Mouse (Mus musculus) heart, embryonic 12.5 days (tissue): ENCODE measurements around the gene Atg4d. TPM values are rescaled to one million over a fixed set of nuclear protein-coding genes. Genes with fewer than 3 reads are reported as not detected.
A peak's percentile ranks its signal among the peaks of the same experiment; 100 is the strongest.
"Not testable (repeated sequence)": the region's sequence is repeated elsewhere in the genome, so short reads cannot be mapped to it uniquely, and the experiment has no call there.

Experiments used
- ATAC-seq: fragments of 200-750 bp; cut with Nextera tagmentation; 2 replicates; pipeline ENCODE4 v1.8.0; 2017; ENCODE audit warnings: moderate TSS enrichment, moderate library complexity; ENCODE audit not compliant: insufficient number of reproducible peaks, low FRiP score
- H3K27ac ChIP-seq: fragments of 300-500 bp; sonication (generic); 2 replicates; pipeline ENCODE4 v1.5.1; 2016; ENCODE audit warnings: mild to moderate bottlenecking, moderate library complexity; ENCODE audit not compliant: poor library complexity, severe bottlenecking
- H3K27me3 ChIP-seq: fragments of 300-500 bp; sonication (generic); replicated peaks from 2 replicates; pipeline ENCODE4 v1.6.1; 2016; ENCODE audit warnings: mild to moderate bottlenecking, moderate library complexity
- H3K36me3 ChIP-seq: fragments of 300-500 bp; sonication (generic); 2 replicates; pipeline ENCODE4 v1.6.1; 2016; ENCODE audit warnings: mild to moderate bottlenecking, moderate library complexity
- H3K4me1 ChIP-seq: fragments of 300-500 bp; sonication (generic); replicated peaks from 2 replicates; pipeline ENCODE4 v1.6.1; 2016; ENCODE audit warnings: mild to moderate bottlenecking
- H3K4me2 ChIP-seq: fragments of 300-500 bp; sonication (generic); 2 replicates; pipeline ENCODE4 v1.6.1; 2016; ENCODE audit warnings: mild to moderate bottlenecking, moderate library complexity
- H3K4me3 ChIP-seq: fragments of 300-500 bp; sonication (generic); 2 replicates; pipeline ENCODE4 v1.5.1; 2016; ENCODE audit warnings: mild to moderate bottlenecking
- H3K9ac ChIP-seq: fragments of 300-500 bp; sonication (generic); 2 replicates; pipeline ENCODE4 v1.6.1; 2016; ENCODE audit warnings: mild to moderate bottlenecking, moderate library complexity
- H3K9me3 ChIP-seq: fragments of 300-500 bp; sonication (generic); replicated peaks from 2 replicates; pipeline ENCODE4 v1.6.1; 2016; ENCODE audit warnings: mild to moderate bottlenecking, moderate library complexity
- WGBS: fragments of 180-500 bp; shearing (Covaris S2); methylation state at CpG from one replicate; pipeline ENCODE4 v1.1.7; 2016; 5-methylcytosine and 5-hydroxymethylcytosine counted together
- polyA plus RNA-seq: library from polyadenylated mRNA; unstranded; fragments of >200 nt; fragmentation: Nextera tagmentation; extraction: Ambion mirVana; gene quantifications from 2 replicates; pipeline ENCODE4 v1.2.1, GENCODE M21; 2016

Atg4d gene
- polyA plus RNA-seq, 1 experiment from 2014 or later: 47.8 TPM

DNA sequence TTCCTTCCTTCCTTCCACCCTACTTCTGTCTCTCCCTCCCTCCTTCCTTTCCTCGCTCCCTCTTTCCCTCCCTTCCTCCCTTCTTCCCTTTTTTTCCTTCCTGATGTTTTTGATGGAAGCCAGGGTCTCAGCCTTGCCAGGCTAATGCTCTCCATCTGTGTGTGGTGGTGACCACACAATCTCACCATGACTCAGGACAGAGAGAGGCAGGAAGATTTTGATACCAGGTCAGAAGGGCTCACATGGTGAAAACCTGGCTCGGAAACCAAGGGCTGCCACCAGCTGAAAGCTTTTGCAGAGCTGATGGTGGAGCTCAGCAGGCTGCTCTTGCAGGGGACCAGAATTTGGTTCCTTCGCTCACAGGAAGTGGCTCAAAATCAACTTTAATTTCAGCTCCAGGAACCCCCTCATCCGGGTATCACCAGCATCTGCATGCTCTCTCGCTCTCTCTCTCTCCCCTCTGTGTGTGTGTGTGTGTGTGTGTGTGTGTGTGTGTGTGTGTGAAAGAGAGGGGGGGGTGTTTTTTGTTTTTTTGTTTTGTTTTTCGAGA, 4.5 kb upstream of the Atg4d start:
- 74% methylated on average over 6 of the region's 6 CpGs for WGBS

DNA sequence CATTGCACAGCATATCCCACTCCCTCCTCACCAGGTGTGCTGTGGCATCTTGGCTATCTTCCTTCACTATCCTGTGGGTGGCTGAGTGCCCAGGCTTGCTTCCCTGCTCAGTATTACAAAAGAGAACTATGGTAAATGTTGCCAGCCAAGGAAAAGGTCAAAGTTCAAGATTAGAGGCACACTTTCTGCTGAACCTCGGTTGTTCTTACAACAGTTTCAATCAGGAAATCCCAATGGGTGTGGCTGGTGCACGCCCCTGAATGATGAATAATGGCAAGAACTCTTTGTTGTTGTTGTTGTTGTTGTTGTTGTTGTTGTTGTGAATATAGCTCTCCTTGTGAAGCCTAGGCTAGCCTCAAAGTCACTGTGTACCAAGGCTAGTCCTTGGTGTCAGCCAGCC, 3.3 kb upstream of the Atg4d start:
- 0 out of 2 replicates have a peak, but pooled peaks cover 5% of the 10 kb centered on the region for H3K27me3 ChIP-seq
- peaks cover 2% of the 10 kb centered on the region; the same call in 1 of the 2 replicates for H3K36me3 ChIP-seq
- no peak overlapping the region for H3K4me2 ChIP-seq
- no peak overlapping the region for H3K9ac ChIP-seq
- no peaks in the 10 kb centered on the region for H3K9me3 ChIP-seq
- no peak for ATAC-seq
- peaks cover 18% of the 10 kb centered on the region for H3K4me1 ChIP-seq
- WGBS: 50% methylated on average over 2 of the region's 2 CpGs
- no peak overlapping the region for H3K4me3 ChIP-seq
- H3K27ac ChIP-seq: no peak overlapping the region

More for the DNA sequence above, 4.5 kb upstream of the Atg4d start:
- Histone ChIP-seq H3K9ac (no peak overlapping the region), H3K9me3 (no peaks in the 10 kb centered on the region), H3K4me2 (no peak overlapping the region), H3K4me1 (peaks cover 6% of the 10 kb centered on the region), H3K4me3 (no peak overlapping the region), H3K27me3 (0 out of 2 replicates have a peak, but pooled peaks cover 5% of the 10 kb centered on the region), H3K36me3 (no peaks in the 10 kb centered on the region), H3K27ac (no peak overlapping the region)
- ATAC-seq: no peak

DNA sequence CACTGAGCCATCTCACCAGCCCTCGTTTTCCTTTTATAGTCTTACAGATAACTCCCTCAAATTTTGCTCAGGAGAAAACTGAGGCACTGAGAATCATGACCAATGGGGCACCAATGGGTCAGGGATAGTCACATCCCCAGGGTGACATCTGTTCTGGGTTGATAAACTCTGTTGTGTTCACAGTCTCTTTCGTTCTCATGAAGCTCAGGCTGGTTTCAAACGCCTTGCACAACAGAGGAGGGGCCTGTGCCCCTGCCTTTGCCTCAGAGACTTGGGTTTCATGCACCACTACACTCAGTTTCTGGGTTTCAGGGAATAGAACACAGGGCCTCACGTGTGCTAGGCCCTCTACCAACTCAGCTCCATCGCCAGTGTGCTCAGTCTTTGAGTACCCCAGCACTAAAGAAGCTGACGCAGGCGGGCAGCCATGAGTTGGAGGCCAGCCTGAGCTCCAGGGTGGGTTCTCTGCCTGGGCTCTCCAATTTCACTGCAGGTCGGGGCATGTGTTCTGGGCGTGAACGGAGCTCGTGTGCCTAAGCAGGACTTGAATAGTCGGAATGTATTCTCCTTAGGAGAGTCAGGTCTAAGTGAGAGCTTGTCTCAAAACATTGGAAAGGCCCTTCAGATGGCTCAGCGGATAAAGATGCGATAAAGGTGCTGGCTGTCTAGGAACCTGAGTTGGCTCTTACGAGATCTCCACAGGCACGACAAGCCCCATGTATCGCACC, 657 bp upstream of the Atg4d start:
- H3K9me3 ChIP-seq: no peaks in the 10 kb centered on the region
- peak overlapping the region; percentile 74 for H3K27ac ChIP-seq
- H3K36me3 ChIP-seq: peaks cover 26% of the 10 kb centered on the region
- WGBS: 15% methylated on average over 17 of the region's 17 CpGs
- H3K4me1 ChIP-seq: peaks cover 25% of the 10 kb centered on the region
- H3K4me2 ChIP-seq: peak overlapping the region; percentile 85
- H3K27me3 ChIP-seq: 0 out of 2 replicates have a peak, but pooled peaks cover 5% of the 10 kb centered on the region
- H3K4me3 ChIP-seq: peak overlapping the region; percentile 70
- peak; percentile 40; the same call in 1 of the 2 replicates for ATAC-seq
- H3K9ac ChIP-seq: peak overlapping the region; percentile 34; the same call in 1 of the 2 replicates

DNA sequence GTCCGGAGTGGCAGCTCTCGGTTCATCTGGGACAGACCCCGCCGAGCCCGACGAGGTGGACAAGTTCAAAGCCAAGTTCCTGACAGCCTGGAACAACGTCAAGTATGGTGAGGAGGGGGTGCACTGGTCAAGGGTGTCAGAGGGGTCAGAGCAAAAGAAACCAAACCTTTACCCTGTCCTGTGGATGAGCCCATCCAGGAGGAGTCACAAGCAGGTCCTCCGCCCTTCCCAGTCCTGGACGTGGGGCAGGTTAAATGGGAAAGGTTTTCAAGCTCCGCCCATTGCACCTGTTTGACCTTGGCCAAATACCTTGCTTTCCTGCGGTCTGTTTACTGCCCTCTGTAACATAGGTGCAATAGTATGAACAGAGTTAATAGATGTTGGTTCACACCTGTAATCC, 518 bp downstream of the Atg4d start:
- H3K9ac ChIP-seq: peak overlapping the region; percentile 91
- H3K9me3 ChIP-seq: no peaks in the 10 kb centered on the region
- peak; percentile 19 for ATAC-seq
- H3K4me3 ChIP-seq: peak overlapping the region; percentile 70
- peaks cover 37% of the 10 kb centered on the region for H3K36me3 ChIP-seq
- H3K27me3 ChIP-seq: no peaks in the 10 kb centered on the region
- WGBS: 6% methylated on average over 11 of the region's 11 CpGs
- peaks cover 25% of the 10 kb centered on the region for H3K4me1 ChIP-seq
- H3K27ac ChIP-seq: peak overlapping the region; percentile 10; the same call in 1 of the 2 replicates
- H3K4me2 ChIP-seq: peak overlapping the region; percentile 85

DNA sequence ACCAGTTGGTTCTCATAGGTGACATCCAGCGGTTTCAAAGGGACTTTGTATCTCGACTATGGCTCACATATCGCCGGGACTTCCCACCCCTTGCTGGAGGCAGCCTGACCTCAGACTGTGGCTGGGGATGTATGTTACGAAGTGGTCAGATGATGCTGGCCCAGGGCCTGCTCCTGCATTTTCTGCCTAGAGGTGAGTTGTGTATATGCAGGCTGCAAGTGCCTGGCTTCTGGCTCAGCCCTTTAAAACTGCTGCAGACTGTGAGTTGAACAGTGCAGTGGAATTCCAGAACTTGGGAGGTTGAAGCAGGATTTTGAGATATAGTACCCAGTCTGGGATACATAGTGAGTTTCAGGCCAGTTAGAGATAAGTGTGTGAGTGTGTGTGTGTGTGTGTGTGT, 1.8 kb downstream of the Atg4d start:
- H3K4me3 ChIP-seq: peak overlapping the region; percentile 70
- 82% methylated on average over 5 of the region's 5 CpGs for WGBS
- no peaks in the 10 kb centered on the region for H3K27me3 ChIP-seq
- H3K4me1 ChIP-seq: peaks cover 25% of the 10 kb centered on the region
- no peak for ATAC-seq
- H3K36me3 ChIP-seq: peaks cover 49% of the 10 kb centered on the region
- H3K4me2 ChIP-seq: peak overlapping the region; percentile 85
- H3K9ac ChIP-seq: 0 out of 2 replicates have a peak overlapping the region, but pooled peaks have one; percentile 91
- H3K9me3 ChIP-seq: no peaks in the 10 kb centered on the region
- no peak overlapping the region for H3K27ac ChIP-seq

DNA sequence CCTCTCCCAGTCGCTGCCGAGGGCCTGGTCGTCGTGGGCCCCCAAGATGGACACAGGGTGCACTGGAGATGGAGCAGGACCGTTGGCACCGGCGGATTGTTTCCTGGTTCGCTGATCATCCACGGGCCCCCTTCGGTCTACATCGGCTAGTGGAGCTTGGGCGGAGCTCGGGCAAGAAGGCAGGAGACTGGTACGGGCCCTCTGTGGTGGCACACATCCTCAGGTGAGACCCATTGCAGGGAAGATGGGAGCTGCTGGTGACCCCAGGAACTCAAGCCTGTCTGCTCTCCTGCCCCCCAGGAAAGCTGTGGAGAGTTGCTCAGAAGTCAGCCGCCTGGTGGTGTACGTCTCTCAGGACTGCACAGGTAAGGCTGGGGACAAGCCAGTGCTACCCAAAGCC, 3.2 kb downstream of the Atg4d start:
- peaks cover 63% of the 10 kb centered on the region for H3K36me3 ChIP-seq
- no peaks in the 10 kb centered on the region for H3K27me3 ChIP-seq
- H3K9me3 ChIP-seq: no peaks in the 10 kb centered on the region
- no peak overlapping the region for H3K4me2 ChIP-seq
- 94% methylated on average over 16 of the region's 16 CpGs for WGBS
- H3K9ac ChIP-seq: no peak overlapping the region
- H3K27ac ChIP-seq: no peak overlapping the region
- ATAC-seq: no peak
- peaks cover 28% of the 10 kb centered on the region for H3K4me1 ChIP-seq
- no peak overlapping the region for H3K4me3 ChIP-seq

DNA sequence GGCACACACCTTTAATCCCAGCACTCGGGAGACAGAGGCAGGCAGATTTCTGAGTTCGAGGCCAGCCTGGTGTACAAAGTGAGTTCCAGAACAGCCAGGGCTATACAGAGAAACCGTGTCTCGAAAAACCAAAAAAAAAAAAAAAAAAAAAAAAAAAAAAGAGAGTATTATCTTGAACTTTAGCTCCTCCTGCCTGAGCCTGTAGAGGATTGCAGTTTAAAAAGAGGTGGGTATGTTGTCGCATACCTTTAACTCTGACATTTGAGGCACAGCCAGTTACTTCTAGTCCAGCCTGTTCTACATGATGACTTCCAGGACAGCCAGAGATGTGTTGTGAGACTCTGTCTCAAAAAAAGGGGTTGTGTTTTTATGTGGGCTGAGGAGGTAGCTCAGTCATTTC, 4.5 kb downstream of the Atg4d start:
- not testable (repeated sequence) for H3K27me3 ChIP-seq, H3K9ac ChIP-seq, H3K9me3 ChIP-seq, H3K4me2 ChIP-seq, H3K4me3 ChIP-seq, ATAC-seq, H3K27ac ChIP-seq
- WGBS: 89% methylated on average over 5 of the region's 5 CpGs
- peaks cover 76% of the 10 kb centered on the region for H3K36me3 ChIP-seq
- H3K4me1 ChIP-seq: peaks cover 37% of the 10 kb centered on the region

DNA sequence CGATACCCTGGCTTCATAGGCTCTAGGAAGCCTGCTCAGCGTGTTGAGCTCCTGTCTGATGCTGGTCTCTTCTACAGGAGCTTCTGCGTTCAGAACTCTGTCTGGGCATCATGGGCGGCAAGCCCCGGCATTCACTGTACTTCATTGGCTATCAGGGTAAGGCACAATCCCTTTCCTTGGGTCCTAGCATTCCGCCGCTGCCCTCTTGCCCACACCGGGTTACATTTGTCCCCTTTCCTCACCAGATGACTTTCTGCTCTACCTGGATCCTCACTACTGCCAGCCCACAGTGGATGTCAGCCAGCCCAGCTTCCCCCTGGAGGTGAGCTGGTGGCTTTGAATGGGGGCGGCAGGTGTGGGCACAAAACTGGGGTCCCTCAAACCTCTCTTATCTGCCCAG, 7.3 kb downstream of the Atg4d start:
- peaks cover 97% of the 10 kb centered on the region for H3K36me3 ChIP-seq
- H3K27me3 ChIP-seq: no peaks in the 10 kb centered on the region
- H3K9ac ChIP-seq: no peak overlapping the region; the same call in 1 of the 2 replicates
- H3K9me3 ChIP-seq: no peaks in the 10 kb centered on the region
- H3K4me3 ChIP-seq: no peak overlapping the region
- WGBS: 90% methylated on average over 9 of the region's 9 CpGs
- no peak overlapping the region for H3K27ac ChIP-seq
- H3K4me1 ChIP-seq: peaks cover 29% of the 10 kb centered on the region
- no peak overlapping the region for H3K4me2 ChIP-seq
- ATAC-seq: no peak

DNA sequence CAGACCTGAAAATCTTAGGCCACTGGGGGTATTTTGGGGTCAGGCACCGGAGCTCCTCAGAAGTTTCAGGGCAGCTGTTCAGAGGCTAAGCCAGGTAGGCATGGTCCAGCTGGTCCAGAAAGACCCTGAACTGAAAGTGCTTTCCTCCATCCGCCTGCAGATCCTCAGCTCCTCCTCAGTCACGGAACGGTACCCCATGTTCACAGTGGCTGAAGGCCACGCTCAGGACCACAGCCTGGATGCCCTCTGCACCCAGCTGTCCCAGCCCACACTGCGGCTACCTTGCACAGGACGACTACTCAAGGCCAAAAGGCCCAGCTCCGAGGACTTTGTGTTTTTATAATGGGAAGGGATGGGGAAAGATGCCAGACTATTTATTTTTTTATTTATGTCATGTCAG, 8.0 kb downstream of the Atg4d start:
- Histone ChIP-seq H3K27ac (peak overlapping the region; percentile 24; the same call in 1 of the 2 replicates), H3K36me3 (peaks cover 98% of the 10 kb centered on the region), H3K4me2 (no peak overlapping the region), H3K9me3 (no peaks in the 10 kb centered on the region), H3K27me3 (no peaks in the 10 kb centered on the region), H3K4me1 (peaks cover 27% of the 10 kb centered on the region), H3K9ac (no peak overlapping the region), H3K4me3 (no peak overlapping the region)
- no peak for ATAC-seq
- WGBS: 85% methylated on average over 8 of the region's 8 CpGs

DNA sequence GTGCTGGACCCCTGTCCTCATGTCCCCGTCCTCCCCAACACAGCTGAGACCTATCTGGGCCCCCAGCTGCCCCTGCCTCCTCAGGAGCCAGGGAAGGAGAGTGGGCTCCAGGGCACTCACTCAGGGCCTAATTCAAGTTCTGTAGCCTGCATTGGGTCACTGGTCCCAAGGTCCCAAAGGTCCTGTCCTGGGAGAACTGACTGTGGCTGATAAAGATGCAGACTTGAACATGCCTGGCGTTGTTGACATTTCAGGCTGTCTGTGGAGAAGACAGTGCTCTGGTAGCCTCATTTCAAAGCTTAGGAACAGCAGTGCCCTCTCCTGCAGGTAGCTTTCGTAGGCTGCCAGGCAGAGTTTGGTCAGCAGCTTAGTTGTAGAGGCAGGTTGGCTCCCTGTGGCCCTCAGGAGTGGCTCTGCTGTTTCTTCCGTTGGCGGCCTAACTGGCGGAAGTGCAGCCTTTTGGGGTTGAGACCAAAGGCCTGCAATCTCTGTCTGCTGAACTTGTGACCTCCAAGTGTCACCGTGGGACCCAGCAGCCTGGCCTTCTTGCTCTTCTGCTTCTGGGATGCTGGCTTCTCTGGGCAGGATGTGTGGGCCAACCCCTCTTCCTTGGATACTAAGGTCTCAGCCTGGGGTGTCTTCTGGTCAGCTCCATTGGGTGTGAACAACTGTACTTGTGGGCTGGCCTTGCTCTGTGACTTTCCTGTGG, 8.6 kb downstream of the Atg4d start:
- no peak overlapping the region for H3K4me2 ChIP-seq
- H3K9me3 ChIP-seq: no peaks in the 10 kb centered on the region
- no peak overlapping the region for H3K4me3 ChIP-seq
- no peaks in the 10 kb centered on the region for H3K27me3 ChIP-seq
- ATAC-seq: no peak
- peaks cover 27% of the 10 kb centered on the region for H3K4me1 ChIP-seq
- peak overlapping the region; percentile 24 for H3K27ac ChIP-seq
- 66% methylated on average over 7 of the region's 7 CpGs for WGBS
- peaks cover 98% of the 10 kb centered on the region for H3K36me3 ChIP-seq
- no peak overlapping the region for H3K9ac ChIP-seq

DNA sequence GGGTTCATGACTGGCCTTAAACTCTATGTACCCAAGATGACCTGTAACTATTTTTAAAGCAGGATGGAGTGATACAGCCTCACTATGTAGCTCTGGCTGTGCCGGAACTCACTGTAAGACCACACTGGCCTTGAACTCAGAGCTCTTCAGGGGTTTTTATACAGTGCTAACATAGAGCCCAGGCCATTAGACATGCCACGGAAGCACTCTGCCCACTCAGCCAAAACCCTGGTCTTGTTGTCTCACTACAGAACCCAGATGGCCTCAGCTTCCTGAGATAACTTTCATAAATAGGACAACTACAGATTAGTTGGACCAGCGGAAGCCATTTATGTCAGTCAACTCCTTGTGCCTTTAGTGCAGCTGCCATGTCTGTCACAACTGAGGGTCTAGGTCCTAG, 9.2 kb downstream of the Atg4d start:
- Histone ChIP-seq H3K4me3 (no peak overlapping the region), H3K9me3 (no peaks in the 10 kb centered on the region), H3K27me3 (no peaks in the 10 kb centered on the region), H3K9ac (no peak overlapping the region), H3K4me2 (no peak overlapping the region), H3K4me1 (peaks cover 32% of the 10 kb centered on the region), H3K36me3 (peaks cover 98% of the 10 kb centered on the region), H3K27ac (0 out of 2 replicates have a peak overlapping the region, but pooled peaks have one; percentile 24)
- WGBS: 47% methylated on average over 3 of the region's 3 CpGs
- ATAC-seq: no peak
